Mouse (Mus musculus): ENCODE results near the gene Inpp5f. TPM values are rescaled to one million over a fixed set of nuclear protein-coding genes. Genes with fewer than 3 reads are reported as not detected.

The Inpp5f gene
- polyA plus RNA-seq, 1 experiment from 2014 or later, result 12.6 TPM

DNA sequence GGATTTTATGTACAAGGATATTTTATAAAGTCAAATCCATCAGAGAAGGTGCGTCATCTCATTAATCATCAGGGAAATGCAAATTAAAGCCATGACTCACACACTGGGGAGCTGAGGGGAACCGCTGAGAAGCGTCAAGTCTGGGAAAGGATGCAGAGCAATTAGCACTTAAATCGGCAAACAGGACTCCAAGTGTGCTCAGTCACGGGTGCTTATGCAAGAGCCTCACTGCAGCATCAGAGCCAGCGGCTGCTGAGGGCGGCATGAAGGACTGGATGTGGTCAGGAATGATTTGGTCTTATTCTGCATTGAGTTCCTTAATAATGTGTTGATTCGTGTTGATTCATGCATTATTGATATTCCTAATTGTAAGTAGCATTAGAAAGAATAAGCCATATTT is 60.8 kb downstream of the Inpp5f start:
- WGBS, result 22% methylated on average over 8 of the region's 8 CpGs
- Histone ChIP-seq H3K27me3 (replicated peaks; ENCODE audit: control insufficient read depth, insufficient read depth, low read length) (no peaks in the 10 kb centered on the region), H3K4me3 (ENCODE audit: low read length) (no peak overlapping the region), H3K4me1 (ENCODE audit: control insufficient read depth, insufficient read depth, low read length) (peaks cover 12% of the 10 kb centered on the region), H3K36me3 (ENCODE audit: control insufficient read depth, insufficient read depth, low read length) (no peaks in the 10 kb centered on the region), H3K9ac (ENCODE audit: low read depth, low read length) (no peak overlapping the region), H3K27ac (ENCODE audit: low read length) (no peak overlapping the region), H3K9me3 (ENCODE audit: control insufficient read depth, low read length) (no peaks in the 10 kb centered on the region), H3K4me2 (ENCODE audit: low read depth, low read length) (peak overlapping the region; percentile 21)
- ATAC-seq, result 0 out of 2 replicates have a peak, but pooled peaks have one; percentile 38

GRCm38 (mm10) chr7:128672408-128673010 is 61.4 kb downstream of the Inpp5f start:
- Histone ChIP-seq H3K9ac (ENCODE audit: low read depth, low read length) (no peak overlapping the region), H3K4me2 (ENCODE audit: low read depth, low read length) (peak overlapping the region; percentile 21), H3K4me3 (ENCODE audit: low read length) (no peak overlapping the region), H3K27me3 (replicated peaks; ENCODE audit: control insufficient read depth, insufficient read depth, low read length) (no peaks in the 10 kb centered on the region), H3K4me1 (ENCODE audit: control insufficient read depth, insufficient read depth, low read length) (peaks cover 12% of the 10 kb centered on the region), H3K9me3 (ENCODE audit: control insufficient read depth, low read length) (no peaks in the 10 kb centered on the region), H3K36me3 (ENCODE audit: control insufficient read depth, insufficient read depth, low read length) (no peaks in the 10 kb centered on the region), H3K27ac (ENCODE audit: low read length) (peak overlapping the region; percentile 30; the same call in 1 of the 2 replicates)
- WGBS, result 17% methylated on average over 15 of the region's 15 CpGs
- ATAC-seq, result peak; percentile 95

GRCm38 (mm10) chr7:128678546-128678945 is 67.4 kb downstream of the Inpp5f start:
- Histone ChIP-seq H3K27me3 (replicated peaks; ENCODE audit: control insufficient read depth, insufficient read depth, low read length) (no peaks in the 10 kb centered on the region), H3K36me3 (ENCODE audit: control insufficient read depth, insufficient read depth, low read length) (no peaks in the 10 kb centered on the region), H3K9me3 (ENCODE audit: control insufficient read depth, low read length) (no peaks in the 10 kb centered on the region), H3K4me2 (ENCODE audit: low read depth, low read length) (no peak overlapping the region), H3K4me3 (ENCODE audit: low read length) (no peak overlapping the region), H3K4me1 (ENCODE audit: control insufficient read depth, insufficient read depth, low read length) (no peaks in the 10 kb centered on the region), H3K9ac (ENCODE audit: low read depth, low read length) (no peak overlapping the region), H3K27ac (ENCODE audit: low read length) (no peak overlapping the region)
- WGBS, result 80% methylated on average over 3 of the region's 3 CpGs
- ATAC-seq, result no peak

- H3K9me3 ChIP-seq (ENCODE audit: control insufficient read depth, low read length), result 0 out of 2 replicates have a peak, but pooled peaks cover 3% of the 10 kb centered on the region
- H3K4me1 ChIP-seq (ENCODE audit: control insufficient read depth, insufficient read depth, low read length), result peaks cover 2% of the 10 kb centered on the region; the same call in 1 of the 2 replicates
- WGBS, result 55% methylated on average over 56 of the region's 56 CpGs
- peaks cover 13% of the 10 kb centered on the region for H3K36me3 ChIP-seq (ENCODE audit: control insufficient read depth, insufficient read depth, low read length)
- H3K4me2 ChIP-seq (ENCODE audit: low read depth, low read length), result peak overlapping the region; percentile 66
- H3K27ac ChIP-seq (ENCODE audit: low read length), result no peak overlapping the region
- H3K4me3 ChIP-seq (ENCODE audit: low read length), result peak overlapping the region; percentile 49
- ATAC-seq, result peak; percentile 75
- no peak overlapping the region for H3K9ac ChIP-seq (ENCODE audit: low read depth, low read length)
- H3K27me3 ChIP-seq (replicated peaks; ENCODE audit: control insufficient read depth, insufficient read depth, low read length), result no peaks in the 10 kb centered on the region
Measured at GRCm38 (mm10) chr7:128687821-128688564, 76.9 kb downstream of the Inpp5f start.

DNA sequence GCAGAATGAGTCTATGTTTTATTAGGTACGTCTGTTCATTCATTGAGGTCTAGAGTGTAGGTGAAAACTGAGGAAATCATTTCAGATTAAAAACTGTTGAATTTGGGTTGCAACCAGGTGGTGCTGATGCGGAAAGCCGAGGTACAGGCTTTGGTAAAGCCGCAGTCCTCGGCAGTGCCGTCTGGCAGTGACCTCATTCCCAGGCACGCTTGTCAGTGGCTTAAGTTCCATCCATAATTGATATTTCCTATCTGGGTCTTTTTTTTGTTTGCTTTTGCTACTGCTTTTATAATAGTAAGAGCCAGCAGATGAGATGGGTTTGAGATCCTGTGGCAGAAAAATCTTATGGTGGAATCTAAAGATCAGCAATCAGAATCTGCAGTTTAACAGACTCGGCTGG is 78.2 kb downstream of the Inpp5f start:
- Histone ChIP-seq H3K36me3 (ENCODE audit: control insufficient read depth, insufficient read depth, low read length) (peaks cover 11% of the 10 kb centered on the region), H3K4me2 (ENCODE audit: low read depth, low read length) (no peak overlapping the region), H3K9me3 (ENCODE audit: control insufficient read depth, low read length) (0 out of 2 replicates have a peak, but pooled peaks cover 3% of the 10 kb centered on the region), H3K9ac (ENCODE audit: low read depth, low read length) (no peak overlapping the region), H3K27me3 (replicated peaks; ENCODE audit: control insufficient read depth, insufficient read depth, low read length) (no peaks in the 10 kb centered on the region), H3K27ac (ENCODE audit: low read length) (no peak overlapping the region), H3K4me1 (ENCODE audit: control insufficient read depth, insufficient read depth, low read length) (peaks cover 2% of the 10 kb centered on the region; the same call in 1 of the 2 replicates), H3K4me3 (ENCODE audit: low read length) (no peak overlapping the region)
- ATAC-seq, result no peak
- 85% methylated on average over 8 of the region's 8 CpGs for WGBS

GRCm38 (mm10) chr7:128690070-128690469 is 78.9 kb downstream of the Inpp5f start:
- peaks cover 15% of the 10 kb centered on the region for H3K36me3 ChIP-seq (ENCODE audit: control insufficient read depth, insufficient read depth, low read length)
- peaks cover 2% of the 10 kb centered on the region; the same call in 1 of the 2 replicates for H3K4me1 ChIP-seq (ENCODE audit: control insufficient read depth, insufficient read depth, low read length)
- H3K9ac ChIP-seq (ENCODE audit: low read depth, low read length), result no peak overlapping the region
- 0 out of 2 replicates have a peak, but pooled peaks cover 3% of the 10 kb centered on the region for H3K9me3 ChIP-seq (ENCODE audit: control insufficient read depth, low read length)
- no peak overlapping the region for H3K27ac ChIP-seq (ENCODE audit: low read length)
- H3K27me3 ChIP-seq (replicated peaks; ENCODE audit: control insufficient read depth, insufficient read depth, low read length), result no peaks in the 10 kb centered on the region
- WGBS, result 21% methylated on average over 7 of the region's 7 CpGs
- peak; percentile 69 for ATAC-seq
- no peak overlapping the region for H3K4me3 ChIP-seq (ENCODE audit: low read length)
- H3K4me2 ChIP-seq (ENCODE audit: low read depth, low read length), result no peak overlapping the region

GRCm38 (mm10) chr7:128690796-128691195 is 79.7 kb downstream of the Inpp5f start:
- Histone ChIP-seq H3K4me2 (ENCODE audit: low read depth, low read length) (no peak overlapping the region), H3K9ac (ENCODE audit: low read depth, low read length) (no peak overlapping the region), H3K27ac (ENCODE audit: low read length) (no peak overlapping the region), H3K4me1 (ENCODE audit: control insufficient read depth, insufficient read depth, low read length) (peaks cover 2% of the 10 kb centered on the region; the same call in 1 of the 2 replicates), H3K4me3 (ENCODE audit: low read length) (no peak overlapping the region), H3K27me3 (replicated peaks; ENCODE audit: control insufficient read depth, insufficient read depth, low read length) (no peaks in the 10 kb centered on the region), H3K36me3 (ENCODE audit: control insufficient read depth, insufficient read depth, low read length) (peaks cover 14% of the 10 kb centered on the region), H3K9me3 (ENCODE audit: control insufficient read depth, low read length) (0 out of 2 replicates have a peak, but pooled peaks cover 3% of the 10 kb centered on the region)
- 65% methylated on average over 7 of the region's 7 CpGs for WGBS
- ATAC-seq, result no peak

GRCm38 (mm10) chr7:128692163-128692562 is 81.0 kb downstream of the Inpp5f start:
- no peak overlapping the region for H3K9ac ChIP-seq (ENCODE audit: low read depth, low read length)
- ATAC-seq, result no peak
- no peak overlapping the region for H3K27ac ChIP-seq (ENCODE audit: low read length)
- no peak overlapping the region for H3K4me2 ChIP-seq (ENCODE audit: low read depth, low read length)
- peaks cover 2% of the 10 kb centered on the region; the same call in 1 of the 2 replicates for H3K4me1 ChIP-seq (ENCODE audit: control insufficient read depth, insufficient read depth, low read length)
- WGBS, result 92% methylated on average over 7 of the region's 7 CpGs
- no peak overlapping the region for H3K4me3 ChIP-seq (ENCODE audit: low read length)
- H3K27me3 ChIP-seq (replicated peaks; ENCODE audit: control insufficient read depth, insufficient read depth, low read length), result no peaks in the 10 kb centered on the region
- 0 out of 2 replicates have a peak, but pooled peaks cover 3% of the 10 kb centered on the region for H3K9me3 ChIP-seq (ENCODE audit: control insufficient read depth, low read length)
- H3K36me3 ChIP-seq (ENCODE audit: control insufficient read depth, insufficient read depth, low read length), result peaks cover 14% of the 10 kb centered on the region

GRCm38 (mm10) chr7:128694848-128695247 is 83.7 kb downstream of the Inpp5f start:
- no peaks in the 10 kb centered on the region for H3K9me3 ChIP-seq (ENCODE audit: control insufficient read depth, low read length)
- peaks cover 17% of the 10 kb centered on the region for H3K36me3 ChIP-seq (ENCODE audit: control insufficient read depth, insufficient read depth, low read length)
- 85% methylated on average over 10 of the region's 10 CpGs for WGBS
- H3K4me2 ChIP-seq (ENCODE audit: low read depth, low read length), result no peak overlapping the region
- no peak overlapping the region for H3K4me3 ChIP-seq (ENCODE audit: low read length)
- ATAC-seq, result no peak
- no peak overlapping the region for H3K9ac ChIP-seq (ENCODE audit: low read depth, low read length)
- H3K27me3 ChIP-seq (replicated peaks; ENCODE audit: control insufficient read depth, insufficient read depth, low read length), result no peaks in the 10 kb centered on the region
- H3K27ac ChIP-seq (ENCODE audit: low read length), result no peak overlapping the region
- H3K4me1 ChIP-seq (ENCODE audit: control insufficient read depth, insufficient read depth, low read length), result no peaks in the 10 kb centered on the region

Data from intestine, embryonic 16.5 days (tissue).